Mouse (Mus musculus): ENCODE data around the gene Nmral1. TPM values are rescaled to one million over a fixed set of nuclear protein-coding genes. Genes with fewer than 3 reads are reported as not detected.
"Not testable (repeated sequence)": the region's sequence is repeated elsewhere in the genome, so short reads cannot be mapped to it uniquely, and the experiment has no call there.

Gene Nmral1
- 73.4 and 79.4 TPM in 2 replicates for polyA plus RNA-seq (2014; fragmentation: Nextera tagmentation; extraction: Ambion mirVana)

- H3K4me3 ChIP-seq (ENCODE audit: low read depth, low read length) = peak within 1 kb of the TSS; percentile 72
- H3K9ac ChIP-seq (ENCODE audit: low read length) = peak within 1 kb of the TSS; percentile 67
- H3K4me1 ChIP-seq (replicated peaks; ENCODE audit: control insufficient read depth, insufficient read depth, low read length) = no peaks in the 10 kb centered on the region; the same call in 1 of the 2 replicates
- 15% methylated on average over 33 of the region's 33 CpGs for WGBS
- H3K27me3 ChIP-seq (replicated peaks; ENCODE audit: control insufficient read depth, insufficient read depth, low read length) = no peaks in the 10 kb centered on the region
- DNase-seq (ENCODE audit: low spot score) (peak; percentile 92), ATAC-seq (replicated peaks; ENCODE audit: low FRiP score, low TSS enrichment, low read depth) (peak; percentile 84)
- H3K27ac ChIP-seq (ENCODE audit: low read depth) = peak within 1 kb of the TSS; percentile 79
- H3K9me3 ChIP-seq (ENCODE audit: control insufficient read depth, low read length) = no peaks in the 10 kb centered on the region
- peaks cover 25% of the 10 kb centered on the region for H3K36me3 ChIP-seq (ENCODE audit: control insufficient read depth, insufficient read depth, low read length)
- peak within 1 kb of the TSS; percentile 67 for H3K4me2 ChIP-seq (ENCODE audit: low read length)
Measured at GRCm38 (mm10) chr16:4718753-4719518, at the start of gene Nmral1. TSS of gene Nmral1 (minus strand) at chr16:4719356.

- DNase-seq (ENCODE audit: low spot score) (no peak), ATAC-seq (replicated peaks; ENCODE audit: low FRiP score, low TSS enrichment, low read depth) (no peak)
- Histone ChIP-seq H3K36me3 (ENCODE audit: control insufficient read depth, insufficient read depth, low read length) (peaks cover 78% of the 10 kb centered on the region), H3K27me3 (replicated peaks; ENCODE audit: control insufficient read depth, insufficient read depth, low read length) (no peaks in the 10 kb centered on the region), H3K9me3 (ENCODE audit: control insufficient read depth, low read length) (no peaks in the 10 kb centered on the region), H3K4me1 (replicated peaks; ENCODE audit: control insufficient read depth, insufficient read depth, low read length) (peaks cover 8% of the 10 kb centered on the region; the same call in 1 of the 2 replicates), H3K4me3 (ENCODE audit: low read depth, low read length) (no peak overlapping the region), H3K27ac (ENCODE audit: low read depth) (no peak overlapping the region), H3K4me2 (ENCODE audit: low read length) (no peak overlapping the region), H3K9ac (ENCODE audit: low read length) (no peak overlapping the region)
- 97% methylated on average over 5 of the region's 5 CpGs for WGBS
Measured at GRCm38 (mm10) chr16:4768719-4769118, 49.6 kb upstream of the Nmral1 start.

GRCm38 (mm10) chr16:4767012-4767790, 48.0 kb upstream of the Nmral1 start:
- H3K4me3 ChIP-seq (ENCODE audit: low read depth, low read length) = no peak overlapping the region
- H3K36me3 ChIP-seq (ENCODE audit: control insufficient read depth, insufficient read depth, low read length) = peaks cover 85% of the 10 kb centered on the region
- WGBS = 87% methylated on average over 6 of the region's 6 CpGs
- no peaks in the 10 kb centered on the region for H3K4me1 ChIP-seq (replicated peaks; ENCODE audit: control insufficient read depth, insufficient read depth, low read length)
- no peak for DNase-seq (ENCODE audit: low spot score)
- no peak overlapping the region for H3K9ac ChIP-seq (ENCODE audit: low read length)
- no peak overlapping the region for H3K4me2 ChIP-seq (ENCODE audit: low read length)
- no peak for ATAC-seq (replicated peaks; ENCODE audit: low FRiP score, low TSS enrichment, low read depth)
- no peak overlapping the region for H3K27ac ChIP-seq (ENCODE audit: low read depth)
- no peaks in the 10 kb centered on the region for H3K27me3 ChIP-seq (replicated peaks; ENCODE audit: control insufficient read depth, insufficient read depth, low read length)
- no peaks in the 10 kb centered on the region for H3K9me3 ChIP-seq (ENCODE audit: control insufficient read depth, low read length)

- no peaks in the 10 kb centered on the region for H3K9me3 ChIP-seq (ENCODE audit: control insufficient read depth, low read length)
- H3K36me3 ChIP-seq (ENCODE audit: control insufficient read depth, insufficient read depth, low read length) = peaks cover 81% of the 10 kb centered on the region
- H3K4me1 ChIP-seq (replicated peaks; ENCODE audit: control insufficient read depth, insufficient read depth, low read length) = no peaks in the 10 kb centered on the region
- ATAC-seq (replicated peaks; ENCODE audit: low FRiP score, low TSS enrichment, low read depth) (no peak), DNase-seq (ENCODE audit: low spot score) (no peak)
- H3K27ac ChIP-seq (ENCODE audit: low read depth) = no peak overlapping the region
- H3K4me3 ChIP-seq (ENCODE audit: low read depth, low read length) = no peak overlapping the region
- no peaks in the 10 kb centered on the region for H3K27me3 ChIP-seq (replicated peaks; ENCODE audit: control insufficient read depth, insufficient read depth, low read length)
- H3K9ac ChIP-seq (ENCODE audit: low read length) = no peak overlapping the region
- WGBS = 79% methylated on average over 2 of the region's 2 CpGs
- H3K4me2 ChIP-seq (ENCODE audit: low read length) = no peak overlapping the region
Measured at GRCm38 (mm10) chr16:4765852-4766251, 46.7 kb upstream of the Nmral1 start.

GRCm38 (mm10) chr16:4763276-4763675, 44.1 kb upstream of the Nmral1 start:
- Histone ChIP-seq H3K27me3 (replicated peaks; ENCODE audit: control insufficient read depth, insufficient read depth, low read length) (no peaks in the 10 kb centered on the region), H3K27ac (ENCODE audit: low read depth) (no peak overlapping the region), H3K36me3 (ENCODE audit: control insufficient read depth, insufficient read depth, low read length) (peaks cover 56% of the 10 kb centered on the region), H3K9me3 (ENCODE audit: control insufficient read depth, low read length) (no peaks in the 10 kb centered on the region), H3K9ac (ENCODE audit: low read length) (no peak overlapping the region), H3K4me3 (ENCODE audit: low read depth, low read length) (no peak overlapping the region), H3K4me1 (replicated peaks; ENCODE audit: control insufficient read depth, insufficient read depth, low read length) (no peaks in the 10 kb centered on the region), H3K4me2 (ENCODE audit: low read length) (no peak overlapping the region)
- no peak for DNase-seq (ENCODE audit: low spot score)
- 45% methylated on average over 2 of the region's 2 CpGs for WGBS
- ATAC-seq (replicated peaks; ENCODE audit: low FRiP score, low TSS enrichment, low read depth) = peak; percentile 34; the same call in 1 of the 2 replicates

GRCm38 (mm10) chr16:4762437-4762836, 43.3 kb upstream of the Nmral1 start:
- Histone ChIP-seq H3K4me2 (ENCODE audit: low read length) (no peak overlapping the region), H3K9me3 (ENCODE audit: control insufficient read depth, low read length) (no peaks in the 10 kb centered on the region), H3K4me1 (replicated peaks; ENCODE audit: control insufficient read depth, insufficient read depth, low read length) (no peaks in the 10 kb centered on the region), H3K9ac (ENCODE audit: low read length) (no peak overlapping the region), H3K36me3 (ENCODE audit: control insufficient read depth, insufficient read depth, low read length) (peaks cover 47% of the 10 kb centered on the region), H3K27me3 (replicated peaks; ENCODE audit: control insufficient read depth, insufficient read depth, low read length) (no peaks in the 10 kb centered on the region), H3K27ac (ENCODE audit: low read depth) (no peak overlapping the region), H3K4me3 (ENCODE audit: low read depth, low read length) (no peak overlapping the region)
- DNase-seq (ENCODE audit: low spot score) (no peak), ATAC-seq (replicated peaks; ENCODE audit: low FRiP score, low TSS enrichment, low read depth) (no peak)
- WGBS = 96% methylated on average over 4 of the region's 4 CpGs

- peak; percentile 65 for DNase-seq (ENCODE audit: low spot score)
- Histone ChIP-seq H3K27ac (ENCODE audit: low read depth) (peak overlapping the region; percentile 47), H3K9ac (ENCODE audit: low read length) (peak overlapping the region; percentile 41), H3K4me3 (ENCODE audit: low read depth, low read length) (peak overlapping the region; percentile 34), H3K4me2 (ENCODE audit: low read length) (peak overlapping the region; percentile 44)
- H3K4me1 ChIP-seq (replicated peaks; ENCODE audit: control insufficient read depth, insufficient read depth, low read length); H3K36me3 ChIP-seq (ENCODE audit: control insufficient read depth, insufficient read depth, low read length); H3K9me3 ChIP-seq (ENCODE audit: control insufficient read depth, low read length); H3K27me3 ChIP-seq (replicated peaks; ENCODE audit: control insufficient read depth, insufficient read depth, low read length): not testable (repeated sequence)
- WGBS = 3% methylated on average over 29 of the region's 42 CpGs
- ATAC-seq (replicated peaks; ENCODE audit: low FRiP score, low TSS enrichment, low read depth) = peak; percentile 77
Measured at GRCm38 (mm10) chr16:4756660-4757335, 37.6 kb upstream of the Nmral1 start.

- WGBS = 91% methylated on average over 3 of the region's 3 CpGs
Measured at GRCm38 (mm10) chr16:4754045-4754444, 34.9 kb upstream of the Nmral1 start.

More at GRCm38 (mm10) chr16:4754045-4754444, 34.9 kb upstream of the Nmral1 start:
- H3K4me2 ChIP-seq (ENCODE audit: low read length) = no peak overlapping the region
- H3K9ac ChIP-seq (ENCODE audit: low read length) = no peak overlapping the region
- no peaks in the 10 kb centered on the region for H3K27me3 ChIP-seq (replicated peaks; ENCODE audit: control insufficient read depth, insufficient read depth, low read length)
- no peak overlapping the region for H3K27ac ChIP-seq (ENCODE audit: low read depth)
- ATAC-seq (replicated peaks; ENCODE audit: low FRiP score, low TSS enrichment, low read depth) (no peak), DNase-seq (ENCODE audit: low spot score) (no peak)
- 0 out of 2 replicates have a peak, but pooled peaks cover 2% of the 10 kb centered on the region for H3K9me3 ChIP-seq (ENCODE audit: control insufficient read depth, low read length)
- no peaks in the 10 kb centered on the region for H3K4me1 ChIP-seq (replicated peaks; ENCODE audit: control insufficient read depth, insufficient read depth, low read length)
- H3K4me3 ChIP-seq (ENCODE audit: low read depth, low read length) = no peak overlapping the region
- peaks cover 8% of the 10 kb centered on the region; the same call in 1 of the 2 replicates for H3K36me3 ChIP-seq (ENCODE audit: control insufficient read depth, insufficient read depth, low read length)

All from intestine, embryonic 14.5 days (tissue).